Mouse (Mus musculus) macrophage (primary cell): ENCODE results near the gene Recql. TPM values are rescaled to one million over a fixed set of nuclear protein-coding genes. Genes with fewer than 3 reads are reported as not detected.
A peak's percentile ranks its signal among the peaks of the same experiment; 100 is the strongest.

Source experiments
- H3K27ac ChIP-seq: fragments of 350-480 bp; formaldehyde crosslinking; 2 replicates; pipeline ENCODE4 v1.9.0; 2021
- H3K36me3 ChIP-seq: fragments of 350-480 bp; formaldehyde crosslinking; 2 replicates; pipeline ENCODE4 v1.9.0; 2021; ENCODE audit errors: inconsistent target
- H3K4me3 ChIP-seq: fragments of 350-480 bp; formaldehyde crosslinking; 2 replicates; pipeline ENCODE4 v1.9.0; 2021; ENCODE audit errors: inconsistent target
- H3K79me2 ChIP-seq: fragments of 350-480 bp; formaldehyde crosslinking; 2 replicates; pipeline ENCODE4 v1.9.0; 2021; ENCODE audit errors: inconsistent target
- WGBS: methylation state at CpG from one replicate; pipeline ENCODE4 v1.1.7; 2026; ENCODE audit warnings: inconsistent platforms; ENCODE audit not compliant: missing documents; 5-methylcytosine and 5-hydroxymethylcytosine counted together
- polyA plus RNA-seq: library from polyadenylated mRNA; stranded (reverse); fragments of 250-400 nt; gene quantifications from 3 replicates; pipeline ENCODE4 v1.2.4, GENCODE M21; 2018; ENCODE audit warnings: inconsistent platforms

Recql gene
- polyA plus RNA-seq, 1 experiment from 2014 or later: 14.7 TPM

- H3K27ac ChIP-seq: peak overlapping the region; percentile 80
- peaks cover 4% of the 10 kb centered on the region; the same call in 1 of the 2 replicates for H3K79me2 ChIP-seq
- 45% methylated on average over 12 of the region's 12 CpGs for WGBS
- peak overlapping the region; percentile 68 for H3K4me3 ChIP-seq
- H3K36me3 ChIP-seq: peaks cover 27% of the 10 kb centered on the region
Measured at GRCm38 (mm10) chr6:142346181-142347110, 40.4 kb downstream of the Recql start.

- peaks cover 4% of the 10 kb centered on the region; the same call in 1 of the 2 replicates for H3K79me2 ChIP-seq
- H3K27ac ChIP-seq: peak within 1 kb of the TSS; percentile 80
- H3K4me3 ChIP-seq: peak within 1 kb of the TSS; percentile 68
- WGBS: under 1% methylated on average over 48 of the region's 48 CpGs
- H3K36me3 ChIP-seq: peaks cover 18% of the 10 kb centered on the region
Measured at GRCm38 (mm10) chr6:142345440-142346038, 41.3 kb downstream of the Recql start, which contains the start of gene Pyroxd1. Pyroxd1 (plus strand) TSS chr6:142345654.

- 0 out of 2 replicates have a peak, but pooled peaks cover 3% of the 10 kb centered on the region for H3K36me3 ChIP-seq
- peaks cover 4% of the 10 kb centered on the region; the same call in 1 of the 2 replicates for H3K79me2 ChIP-seq
- H3K27ac ChIP-seq: no peak overlapping the region
- WGBS: 73% methylated on average over 2 of the region's 2 CpGs
- H3K4me3 ChIP-seq: no peak overlapping the region
Measured at GRCm38 (mm10) chr6:142343561-142343960, 43.3 kb downstream of the Recql start.

GRCm38 (mm10) chr6:142339576-142339975, 47.3 kb downstream of the Recql start:
- Histone ChIP-seq H3K27ac (no peak overlapping the region), H3K79me2 (no peaks in the 10 kb centered on the region), H3K36me3 (no peaks in the 10 kb centered on the region), H3K4me3 (no peak overlapping the region)
- 42% methylated on average over 2 of the region's 2 CpGs for WGBS

- no peaks in the 10 kb centered on the region for H3K36me3 ChIP-seq
- no peak overlapping the region for H3K4me3 ChIP-seq
- H3K79me2 ChIP-seq: no peaks in the 10 kb centered on the region
- WGBS: 57% methylated on average over 2 of the region's 2 CpGs
- H3K27ac ChIP-seq: no peak overlapping the region
Measured at GRCm38 (mm10) chr6:142338961-142339360, 47.9 kb downstream of the Recql start.

GRCm38 (mm10) chr6:142329201-142329600, 57.7 kb downstream of the Recql start:
- WGBS: 60% methylated on average over 1 of the region's 1 CpGs
- no peaks in the 10 kb centered on the region for H3K79me2 ChIP-seq
- H3K36me3 ChIP-seq: no peaks in the 10 kb centered on the region

GRCm38 (mm10) chr6:142326598-142326997, 60.3 kb downstream of the Recql start:
- Histone ChIP-seq H3K79me2 (no peaks in the 10 kb centered on the region), H3K4me3 (no peak overlapping the region), H3K36me3 (no peaks in the 10 kb centered on the region), H3K27ac (no peak overlapping the region)
- 92% methylated on average over 2 of the region's 3 CpGs for WGBS

More at GRCm38 (mm10) chr6:142329201-142329600, 57.7 kb downstream of the Recql start:
- H3K4me3 ChIP-seq: no peak overlapping the region
- H3K27ac ChIP-seq: no peak overlapping the region

- Histone ChIP-seq H3K27ac (no peak within 1 kb of the TSS), H3K79me2 (no peaks in the 10 kb centered on the region), H3K4me3 (no peak within 1 kb of the TSS), H3K36me3 (no peaks in the 10 kb centered on the region)
- WGBS: 74% methylated on average over 4 of the region's 4 CpGs
Measured at GRCm38 (mm10) chr6:142322881-142323280, 64.0 kb downstream of the Recql start, which contains the start of gene Slco1a5. Slco1a5 (minus strand) TSS chr6:142322981.

GRCm38 (mm10) chr6:142317106-142317505, 69.8 kb downstream of the Recql start:
- H3K27ac ChIP-seq: no peak overlapping the region
- no peaks in the 10 kb centered on the region for H3K79me2 ChIP-seq
- H3K4me3 ChIP-seq: no peak overlapping the region
- no peaks in the 10 kb centered on the region for H3K36me3 ChIP-seq

GRCm38 (mm10) chr6:142314285-142314684, 72.6 kb downstream of the Recql start:
- WGBS: 83% methylated on average over 5 of the region's 5 CpGs

GRCm38 (mm10) chr6:142305076-142305475, 81.8 kb downstream of the Recql start:
- H3K4me3 ChIP-seq: no peak overlapping the region
- no peaks in the 10 kb centered on the region for H3K36me3 ChIP-seq
- no peaks in the 10 kb centered on the region for H3K79me2 ChIP-seq
- H3K27ac ChIP-seq: no peak overlapping the region

More at GRCm38 (mm10) chr6:142314285-142314684, 72.6 kb downstream of the Recql start:
- Histone ChIP-seq H3K79me2 (no peaks in the 10 kb centered on the region), H3K27ac (no peak overlapping the region), H3K36me3 (no peaks in the 10 kb centered on the region), H3K4me3 (no peak overlapping the region)

Other genes with a start within 250 kb of the Recql start
- gene Slco1a6, start 178.6 kb downstream of the Recql start, polyA plus RNA-seq: not detected in 3 replicates
- not detected in 3 replicates for gene Iapp, start 88.7 kb downstream of the Recql start, polyA plus RNA-seq
- not detected in 3 replicates for gene Slco1a5, start 64.1 kb downstream of the Recql start, polyA plus RNA-seq
- gene Pyroxd1, start 41.4 kb downstream of the Recql start, polyA plus RNA-seq: 7.2 to 9.4 TPM (median 7.9 TPM) in 3 replicates
- 25.6 to 53.6 TPM (median 31.5 TPM) in 3 replicates for gene Golt1b, start 134 bp upstream of the Recql start, polyA plus RNA-seq
- gene Spx, start 26.4 kb upstream of the Recql start, polyA plus RNA-seq: 0.15 TPM in 1 of 3 replicates, not detected in the others
- gene Gys2, start 86.0 kb upstream of the Recql start, polyA plus RNA-seq: not detected in 3 replicates
- 4.8 to 7.8 TPM (median 7.2 TPM) in 3 replicates for gene Ldhb, start 120.9 kb upstream of the Recql start, polyA plus RNA-seq
- not detected in 3 replicates for gene Kcnj8, start 184.5 kb upstream of the Recql start, polyA plus RNA-seq